Mouse (Mus musculus) kidney, adult 2 months (tissue): ENCODE results near the gene Casp9.

Source experiments
- CTCF ChIP-seq: fragments of 200-500 bp; conservative IDR thresholded peaks from 2 replicates; pipeline ENCODE4 v1.5.1; 2011; ENCODE audit warnings: low read depth, mild to moderate bottlenecking, control low read depth, low read length, moderate library complexity, mixed read lengths; ENCODE audit not compliant: insufficient read depth, insufficient read length
- POLR2A ChIP-seq: fragments of 200-500 bp; IDR thresholded peaks from one replicate; pipeline ENCODE4 v1.6.1; 2011; ENCODE audit warnings: low read depth, low read length, control low read depth

DNA sequence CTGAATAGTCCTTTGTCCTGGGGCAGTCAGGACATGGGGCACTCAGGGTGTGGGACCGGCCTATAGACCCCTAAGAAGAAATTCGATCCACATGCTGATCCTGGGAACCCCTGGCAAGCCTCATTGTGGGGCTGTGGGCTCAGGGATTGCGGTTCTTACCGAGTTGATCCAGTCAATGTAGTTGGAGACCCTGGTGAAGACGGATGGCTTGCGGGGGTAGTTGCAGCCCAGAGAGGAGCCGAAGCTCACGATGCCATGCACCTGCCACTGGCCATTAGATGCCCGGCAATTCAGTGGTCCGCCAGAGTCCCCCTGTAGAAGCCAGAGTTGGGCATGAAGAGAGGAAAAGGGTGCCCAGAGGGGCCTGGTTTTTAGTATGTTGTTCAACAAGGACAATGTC, 24.3 kb downstream of the Casp9 start:
- TF ChIP-seq CTCF, result no peak
- TF ChIP-seq POLR2A, result no peak
